Mouse (Mus musculus) erythroblast, embryonic 14.5 days (primary cell): ENCODE results near the gene Acpp. TPM values are rescaled to one million over a fixed set of nuclear protein-coding genes. Genes with fewer than 3 reads are reported as not detected.

Source experiments
- H3K27me3 ChIP-seq: 2 replicates; pipeline ENCODE4 v1.6.1; 2012; ENCODE audit warnings: inconsistent platforms; ENCODE audit not compliant: control insufficient read depth
- H3K36me3 ChIP-seq: 2 replicates; pipeline ENCODE4 v1.6.1; 2012; ENCODE audit warnings: mild to moderate bottlenecking, inconsistent platforms; ENCODE audit not compliant: control insufficient read depth
- H3K4me1 ChIP-seq: 2 replicates; pipeline ENCODE4 v1.6.1; 2012; ENCODE audit warnings: inconsistent platforms; ENCODE audit not compliant: control insufficient read depth
- H3K4me3 ChIP-seq: replicated peaks from 2 replicates; pipeline ENCODE3; 2012; ENCODE audit warnings: moderate library complexity, mild to moderate bottlenecking, inconsistent platforms
- H3K9me3 ChIP-seq: 2 replicates; pipeline ENCODE4 v1.6.1; 2012; ENCODE audit warnings: low read length, inconsistent platforms, mixed read lengths; ENCODE audit not compliant: control insufficient read depth
- GATA1 ChIP-seq: IDR thresholded peaks from 2 replicates; pipeline ENCODE4 v1.6.1; 2012; ENCODE audit warnings: low read length, inconsistent platforms, mixed read lengths
- TAL1 ChIP-seq: IDR thresholded peaks from 3 replicates; pipeline ENCODE4 v1.6.1; 2012; ENCODE audit warnings: low read length, inconsistent platforms, mixed read lengths
- polyA plus RNA-seq: library from polyadenylated mRNA; stranded (reverse); fragments of >175 nt; gene quantifications from 2 replicates; pipeline ENCODE4 v1.2.3, GENCODE M21; 2012

The Acpp gene
- polyA plus RNA-seq, 1 experiment, result not detected

DNA sequence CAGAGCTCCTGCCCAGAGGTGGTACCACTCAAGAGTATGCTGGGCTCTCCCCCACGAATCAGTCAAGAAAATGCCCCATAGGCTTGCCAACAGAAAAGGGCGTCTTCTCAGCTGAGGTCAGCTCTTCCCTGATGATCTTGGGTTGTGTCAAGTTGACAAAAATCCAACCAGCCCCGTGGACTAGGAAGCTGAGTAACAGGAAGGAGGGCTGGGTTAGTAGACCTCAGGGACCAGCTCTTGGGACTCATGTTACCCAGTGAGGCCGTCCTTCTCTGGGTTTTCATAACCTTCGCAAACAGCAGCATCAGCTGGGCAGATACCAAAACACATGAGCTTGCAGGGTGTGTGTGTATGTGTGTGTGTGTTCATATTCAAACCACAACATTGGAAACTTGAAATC is 55.8 kb downstream of the Acpp start:
- Histone ChIP-seq H3K4me1 (no peaks in the 10 kb centered on the region), H3K36me3 (no peaks in the 10 kb centered on the region), H3K4me3 (no peak overlapping the region), H3K27me3 (no peaks in the 10 kb centered on the region), H3K9me3 (no peaks in the 10 kb centered on the region)
- TF ChIP-seq GATA1, result no peak
- TF ChIP-seq TAL1, result no peak

DNA sequence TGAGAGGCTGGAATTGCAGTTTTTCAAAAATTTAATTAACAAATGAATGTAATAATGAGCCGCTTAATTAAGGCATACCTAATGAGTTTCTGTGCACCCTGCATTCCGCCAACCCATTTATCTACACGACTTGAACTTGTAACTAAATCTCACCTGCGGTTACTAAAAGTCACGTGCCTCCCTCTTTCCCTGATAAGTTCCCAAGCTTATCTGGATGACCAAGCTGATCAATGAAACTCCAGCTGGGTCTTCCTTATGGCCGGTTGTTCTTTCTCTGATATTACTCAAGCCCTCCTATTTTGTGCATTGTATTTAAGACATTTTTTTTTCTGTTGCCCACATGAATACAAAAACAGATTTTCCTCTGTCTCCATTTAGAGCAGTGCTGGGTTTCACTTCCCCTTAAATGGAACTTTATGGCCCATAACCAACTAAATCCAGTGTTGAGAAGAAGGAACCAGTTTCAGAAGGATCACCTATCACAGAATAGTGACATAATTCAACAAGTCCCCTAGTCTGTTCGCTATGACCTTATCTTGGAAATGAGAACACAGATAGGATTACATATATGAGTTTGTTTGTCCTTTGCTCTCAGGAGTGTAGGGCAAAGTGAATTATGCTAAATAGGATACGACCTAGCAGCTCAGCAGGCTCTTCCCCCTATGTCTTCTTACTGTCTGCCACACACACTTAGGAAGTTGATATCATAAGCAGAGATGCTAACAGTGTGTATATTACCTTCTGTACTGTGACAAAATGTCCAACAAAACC is 56.6 kb downstream of the Acpp start:
- Histone ChIP-seq H3K9me3 (no peaks in the 10 kb centered on the region), H3K27me3 (no peaks in the 10 kb centered on the region), H3K4me3 (no peak overlapping the region), H3K4me1 (no peaks in the 10 kb centered on the region), H3K36me3 (no peaks in the 10 kb centered on the region)
- TF ChIP-seq GATA1, result no peak
- TF ChIP-seq TAL1, result no peak

GRCm38 (mm10) chr9:104277528-104278162 is 59.9 kb downstream of the Acpp start:
- no peaks in the 10 kb centered on the region for H3K36me3 ChIP-seq
- no peaks in the 10 kb centered on the region for H3K4me1 ChIP-seq
- TF ChIP-seq GATA1, result no peak
- no peak for TF ChIP-seq TAL1
- H3K4me3 ChIP-seq, result no peak overlapping the region
- H3K27me3 ChIP-seq, result no peaks in the 10 kb centered on the region
- H3K9me3 ChIP-seq, result no peaks in the 10 kb centered on the region

- no peaks in the 10 kb centered on the region for H3K9me3 ChIP-seq
- H3K4me3 ChIP-seq, result no peak overlapping the region
- no peaks in the 10 kb centered on the region for H3K4me1 ChIP-seq
- H3K27me3 ChIP-seq, result no peaks in the 10 kb centered on the region
- H3K36me3 ChIP-seq, result no peaks in the 10 kb centered on the region
- TF ChIP-seq GATA1 (no peak), TAL1 (no peak)
These were observed 62.3 kb downstream of the Acpp start for GRCm38 (mm10) chr9:104275084-104275785.

GRCm38 (mm10) chr9:104272057-104272456 is 65.5 kb downstream of the Acpp start:
- no peaks in the 10 kb centered on the region for H3K9me3 ChIP-seq
- no peak overlapping the region for H3K4me3 ChIP-seq
- no peaks in the 10 kb centered on the region for H3K27me3 ChIP-seq
- H3K36me3 ChIP-seq, result no peaks in the 10 kb centered on the region
- TF ChIP-seq TAL1, result no peak
- no peak for TF ChIP-seq GATA1
- H3K4me1 ChIP-seq, result no peaks in the 10 kb centered on the region

DNA sequence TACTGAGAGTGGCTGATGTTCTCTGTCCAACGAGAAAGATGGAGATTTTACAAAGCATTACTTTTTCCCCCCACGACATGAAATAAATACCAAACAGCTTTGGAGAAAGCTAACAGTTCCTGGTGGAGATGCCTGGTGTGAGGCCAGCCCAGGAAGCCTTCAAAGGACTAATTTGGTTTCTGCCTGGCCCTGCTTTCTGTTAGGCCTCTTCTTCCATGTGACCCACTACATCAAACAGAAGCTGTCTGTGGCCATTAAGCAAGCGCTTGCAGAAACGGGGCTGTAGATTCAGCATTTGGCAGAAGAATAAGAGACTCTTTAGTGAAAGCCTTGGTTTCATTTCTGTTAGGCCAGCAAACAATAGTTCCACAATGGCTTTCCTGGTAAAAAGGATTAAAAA is 65.9 kb downstream of the Acpp start:
- no peaks in the 10 kb centered on the region for H3K27me3 ChIP-seq
- no peaks in the 10 kb centered on the region for H3K36me3 ChIP-seq
- no peaks in the 10 kb centered on the region for H3K4me1 ChIP-seq
- TF ChIP-seq TAL1, result no peak
- TF ChIP-seq GATA1, result no peak
- no peak overlapping the region for H3K4me3 ChIP-seq
- no peaks in the 10 kb centered on the region for H3K9me3 ChIP-seq

DNA sequence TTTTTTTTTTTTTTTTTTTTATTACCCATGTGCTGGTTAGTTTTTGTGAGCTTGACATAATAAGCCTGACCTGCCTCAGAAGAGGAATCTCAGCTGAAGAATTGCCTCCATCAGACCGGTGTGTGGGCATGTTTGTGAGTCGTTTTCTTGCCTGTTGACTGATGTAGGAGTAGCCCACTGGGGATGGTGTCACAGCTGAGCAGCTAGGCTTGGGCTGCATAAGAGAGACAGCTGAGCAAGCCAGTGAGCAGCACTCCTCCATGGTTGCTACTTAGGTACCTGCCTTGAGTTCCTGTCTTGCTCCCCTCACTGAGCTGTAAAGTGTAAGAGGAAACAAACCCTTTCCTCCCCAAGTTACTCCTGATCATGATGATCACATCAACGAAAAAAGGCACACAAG is 67.6 kb downstream of the Acpp start:
- no peak overlapping the region for H3K4me3 ChIP-seq
- no peak for TF ChIP-seq GATA1

GRCm38 (mm10) chr9:104269349-104269871 is 68.1 kb downstream of the Acpp start:
- H3K4me1 ChIP-seq, result no peaks in the 10 kb centered on the region; the same call in 1 of the 2 replicates
- H3K27me3 ChIP-seq, result no peaks in the 10 kb centered on the region
- no peaks in the 10 kb centered on the region for H3K36me3 ChIP-seq
- no peak overlapping the region for H3K4me3 ChIP-seq
- TF ChIP-seq TAL1 (no peak), GATA1 (no peak)
- no peaks in the 10 kb centered on the region for H3K9me3 ChIP-seq

More for the DNA sequence above, 67.6 kb downstream of the Acpp start:
- Histone ChIP-seq H3K36me3 (no peaks in the 10 kb centered on the region), H3K27me3 (no peaks in the 10 kb centered on the region), H3K4me1 (no peaks in the 10 kb centered on the region), H3K9me3 (no peaks in the 10 kb centered on the region)

- no peaks in the 10 kb centered on the region for H3K27me3 ChIP-seq
- TF ChIP-seq GATA1 (no peak), TAL1 (no peak)
- H3K9me3 ChIP-seq, result no peaks in the 10 kb centered on the region
- H3K4me3 ChIP-seq, result no peak overlapping the region
- no peaks in the 10 kb centered on the region for H3K36me3 ChIP-seq
- peaks cover 30% of the 10 kb centered on the region for H3K4me1 ChIP-seq
These were observed 73.0 kb downstream of the Acpp start for GRCm38 (mm10) chr9:104264567-104264966.
